Mouse (Mus musculus): ENCODE results near the gene Fam213b.

DNA sequence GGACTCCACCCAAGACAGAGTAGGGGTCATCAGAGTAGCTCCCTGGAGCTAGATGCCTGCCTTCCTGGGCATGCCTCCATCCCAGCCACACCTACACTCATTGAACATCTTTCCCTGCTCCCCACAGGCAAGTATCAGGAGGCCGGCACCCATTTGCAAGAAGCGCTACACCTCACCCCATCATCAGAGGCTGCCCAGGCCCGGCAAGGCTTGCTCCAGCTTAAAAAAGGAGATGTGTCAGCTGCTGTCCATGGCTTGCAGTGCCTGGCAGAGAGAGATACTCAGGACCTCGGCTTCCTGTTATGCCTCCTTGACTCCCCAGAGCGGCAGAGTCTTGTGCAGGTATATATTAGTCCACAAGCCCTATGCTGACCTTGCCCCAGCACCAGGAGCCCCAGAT is 37.0 kb downstream of the Fam213b start:
- TF ChIP-seq CTCF (IDR thresholded peaks at IDR 0.05) (no peak), EP300 (IDR thresholded peaks at IDR 0.05) (no peak)
